Mouse (Mus musculus) kidney, adult 2 months (tissue): ENCODE results near the gene Acbd3. TPM values are rescaled to one million over a fixed set of nuclear protein-coding genes. Genes with fewer than 3 reads are reported as not detected.
A peak's percentile ranks its signal among the peaks of the same experiment; 100 is the strongest.

ENCODE experiments used
- DNase-seq: peaks from one replicate; pipeline ENCODE4 v3.0.0; 2021
- H3K27ac ChIP-seq: fragments of 200-500 bp; 2 replicates; pipeline ENCODE4 v1.5.1; 2012; ENCODE audit warnings: low read depth, low read length, control low read depth, inconsistent platforms; ENCODE audit not compliant: insufficient read depth
- H3K27me3 ChIP-seq: fragments of 200-500 bp; replicated peaks from 2 replicates; pipeline ENCODE4 v1.6.1; 2012; ENCODE audit warnings: mild to moderate bottlenecking, moderate library complexity, low read length, inconsistent platforms; ENCODE audit not compliant: control insufficient read depth, insufficient read depth
- H3K36me3 ChIP-seq: fragments of 200-500 bp; 2 replicates; pipeline ENCODE4 v1.6.1; 2012; ENCODE audit warnings: mild to moderate bottlenecking, moderate library complexity, low read length, inconsistent platforms; ENCODE audit not compliant: control insufficient read depth, insufficient read depth
- H3K4me1 ChIP-seq: fragments of 200-500 bp; 2 replicates; pipeline ENCODE4 v1.6.1; 2011; ENCODE audit warnings: low read length; ENCODE audit not compliant: control insufficient read depth, insufficient read depth
- H3K4me3 ChIP-seq: fragments of 200-500 bp; 2 replicates; pipeline ENCODE4 v1.5.1; 2011; ENCODE audit warnings: mild to moderate bottlenecking, low read depth, low read length, control low read depth; ENCODE audit not compliant: insufficient read depth
- CTCF ChIP-seq: fragments of 200-500 bp; conservative IDR thresholded peaks from 2 replicates; pipeline ENCODE4 v1.5.1; 2011; ENCODE audit warnings: low read depth, mild to moderate bottlenecking, control low read depth, low read length, moderate library complexity, mixed read lengths; ENCODE audit not compliant: insufficient read depth, insufficient read length
- POLR2A ChIP-seq: fragments of 200-500 bp; IDR thresholded peaks from one replicate; pipeline ENCODE4 v1.6.1; 2011; ENCODE audit warnings: low read depth, low read length, control low read depth
- WGBS: fragments of 180-500 bp; shearing (Covaris S2); methylation state at CpG from one replicate; pipeline ENCODE4 v1.1.7; 2018; 5-methylcytosine and 5-hydroxymethylcytosine counted together
- polyA plus RNA-seq: library from polyadenylated mRNA; depleted of rRNA; stranded (reverse); fragments of >200 nt; gene quantifications from 2 replicates; pipeline ENCODE4 v1.2.3, GENCODE M21; 2012

Gene Acbd3
- polyA plus RNA-seq, 1 experiment = 12.1 TPM

DNA sequence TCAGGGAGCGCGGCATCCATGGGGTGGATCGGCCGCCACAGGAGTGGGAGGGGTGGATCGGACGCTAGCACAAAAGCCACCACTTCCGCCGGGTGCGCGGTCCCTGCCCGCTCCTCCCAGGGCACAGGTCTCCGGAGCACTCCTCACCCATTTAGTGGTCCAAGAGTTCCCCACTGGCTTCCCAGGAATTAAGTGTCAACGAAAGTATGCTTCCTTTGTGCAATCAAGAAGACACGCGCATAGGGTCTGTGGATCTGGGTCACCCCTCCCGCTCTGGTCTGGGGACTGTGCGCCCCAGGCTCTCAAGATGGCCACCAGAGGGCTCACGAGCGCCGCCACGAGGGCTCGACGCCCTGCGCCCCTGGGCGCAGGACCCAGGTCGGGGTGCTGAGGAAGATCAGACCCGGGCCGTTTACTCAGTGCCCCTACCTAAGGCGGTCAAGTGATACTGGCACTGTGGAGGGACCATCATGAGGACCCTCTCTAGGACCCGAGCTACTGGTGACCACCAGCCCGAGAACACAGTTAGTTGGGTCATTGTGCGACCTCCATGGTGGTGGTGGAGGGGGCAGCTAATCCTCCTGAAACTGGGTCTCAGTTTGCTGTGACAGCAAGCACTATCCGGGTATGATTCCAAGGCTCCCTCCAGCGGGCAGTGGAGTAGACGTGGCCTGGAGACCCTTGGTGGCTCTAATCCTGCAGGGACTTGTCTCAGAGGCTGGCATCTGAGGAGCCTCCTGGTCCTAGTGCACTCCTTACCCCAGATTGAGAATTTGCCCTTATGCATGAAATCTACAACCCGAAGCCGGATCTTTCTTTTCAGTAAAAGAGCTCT, 42.7 kb downstream of the Acbd3 start:
- H3K27ac ChIP-seq = peak overlapping the region; percentile 88
- TF ChIP-seq CTCF (peak; percentile 58), POLR2A (no peak)
- no peaks in the 10 kb centered on the region for H3K36me3 ChIP-seq
- WGBS = 4% methylated on average over 37 of the region's 37 CpGs
- H3K4me3 ChIP-seq = peak overlapping the region; percentile 63
- no peaks in the 10 kb centered on the region for H3K27me3 ChIP-seq
- peaks cover 6% of the 10 kb centered on the region; the same call in 1 of the 2 replicates for H3K4me1 ChIP-seq
- DNase-seq = peak; percentile 83

DNA sequence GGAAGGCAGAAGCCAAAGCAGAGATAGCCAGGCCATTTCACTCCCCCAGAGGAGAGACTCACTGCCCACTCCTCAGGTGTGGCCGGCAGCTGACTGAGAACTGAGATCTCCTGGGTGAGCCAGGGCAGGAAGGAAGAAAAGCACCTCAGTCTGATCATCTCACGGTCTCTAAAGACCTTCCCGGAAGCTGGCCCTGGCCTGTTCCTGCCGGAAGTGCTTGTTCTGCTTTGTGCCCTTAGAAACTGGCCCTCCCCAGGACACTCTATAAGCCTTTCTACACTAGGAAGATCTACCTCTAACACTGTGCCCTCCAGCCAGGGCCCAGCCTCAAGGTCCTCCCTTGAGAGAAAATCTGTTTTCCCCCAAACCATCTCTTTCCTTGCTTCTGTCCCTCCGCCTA, 45.5 kb downstream of the Acbd3 start:
- DNase-seq = no peak
- 66% methylated on average over 5 of the region's 5 CpGs for WGBS
- Histone ChIP-seq H3K27me3 (no peaks in the 10 kb centered on the region), H3K27ac (no peak overlapping the region), H3K36me3 (no peaks in the 10 kb centered on the region), H3K4me1 (peaks cover 6% of the 10 kb centered on the region; the same call in 1 of the 2 replicates), H3K4me3 (no peak overlapping the region)
- no peak for TF ChIP-seq CTCF
- TF ChIP-seq POLR2A = no peak

DNA sequence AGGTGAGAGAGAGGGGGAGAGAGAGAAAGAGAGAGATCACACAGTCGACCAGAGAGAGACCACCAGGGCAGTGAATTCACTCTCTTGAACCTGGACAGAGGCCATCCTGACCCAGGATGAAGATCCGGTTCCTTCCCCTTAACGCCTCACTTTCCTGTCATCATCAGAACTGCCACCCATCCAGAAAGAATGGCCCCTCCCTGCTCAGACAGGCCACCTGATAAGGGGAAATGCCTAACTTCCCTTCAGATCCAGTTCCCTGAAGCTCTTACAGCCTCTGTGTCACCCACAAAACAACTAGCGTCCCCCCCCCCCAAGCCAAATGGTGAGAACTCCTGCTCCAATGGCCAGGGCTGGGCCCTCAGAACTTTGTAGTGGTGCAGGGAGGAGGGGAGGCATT, 45.9 kb downstream of the Acbd3 start:
- Histone ChIP-seq H3K36me3 (no peaks in the 10 kb centered on the region), H3K27ac (no peak overlapping the region), H3K27me3 (no peaks in the 10 kb centered on the region), H3K4me3 (no peak overlapping the region), H3K4me1 (peaks cover 6% of the 10 kb centered on the region; the same call in 1 of the 2 replicates)
- DNase-seq = no peak
- WGBS = 77% methylated on average over 4 of the region's 4 CpGs
- TF ChIP-seq CTCF (no peak), POLR2A (no peak)

DNA sequence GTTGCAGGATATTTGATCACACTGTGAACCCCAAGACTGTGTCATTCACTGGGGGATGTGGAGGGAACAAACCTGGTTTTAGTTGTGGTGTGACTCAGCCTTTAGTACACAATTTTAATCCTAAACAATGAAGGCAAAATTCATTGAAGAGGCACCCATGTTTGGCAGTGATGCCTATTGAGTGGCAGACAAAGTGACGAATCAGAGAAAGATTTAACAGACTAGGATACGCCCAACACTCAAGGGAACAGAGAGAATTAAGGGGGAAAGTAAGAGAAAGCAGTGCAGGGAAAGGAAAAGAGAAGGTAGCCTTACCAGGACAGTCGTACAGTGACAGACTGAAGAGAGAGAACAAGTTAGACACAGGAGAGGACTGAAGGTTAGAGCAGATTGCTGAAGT, 46.4 kb downstream of the Acbd3 start:
- DNase-seq = no peak
- H3K4me3 ChIP-seq = no peak overlapping the region
- no peak for TF ChIP-seq CTCF
- TF ChIP-seq POLR2A = no peak
- H3K4me1 ChIP-seq = peaks cover 5% of the 10 kb centered on the region; the same call in 1 of the 2 replicates
- no peaks in the 10 kb centered on the region for H3K36me3 ChIP-seq
- WGBS = 94% methylated on average over 3 of the region's 3 CpGs
- no peaks in the 10 kb centered on the region for H3K27me3 ChIP-seq
- no peak overlapping the region for H3K27ac ChIP-seq

DNA sequence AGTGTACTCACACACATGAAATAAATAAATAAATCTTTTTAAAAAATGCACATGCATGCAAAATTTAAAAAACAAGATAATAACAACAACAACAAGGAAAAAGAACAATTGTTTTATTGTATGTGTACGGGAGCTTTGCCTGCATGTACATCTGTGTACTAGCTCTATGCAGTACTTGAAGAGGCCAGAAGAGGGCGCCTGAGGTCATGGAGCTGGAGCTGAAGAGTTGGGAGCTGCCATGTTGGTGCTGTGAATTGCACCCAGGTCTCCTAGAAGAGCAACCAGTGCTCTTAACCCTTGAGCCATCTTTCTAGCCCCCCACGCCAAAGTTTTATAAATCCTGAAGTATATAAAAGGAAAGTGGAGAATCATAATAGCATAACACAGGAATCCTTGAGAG, 48.8 kb downstream of the Acbd3 start:
- 70% methylated on average over 3 of the region's 3 CpGs for WGBS
- Histone ChIP-seq H3K4me3 (no peak overlapping the region), H3K36me3 (no peaks in the 10 kb centered on the region), H3K27me3 (no peaks in the 10 kb centered on the region), H3K4me1 (peaks cover 3% of the 10 kb centered on the region; the same call in 1 of the 2 replicates), H3K27ac (no peak overlapping the region)
- TF ChIP-seq POLR2A = no peak
- peak; percentile 58 for TF ChIP-seq CTCF
- no peak for DNase-seq

DNA sequence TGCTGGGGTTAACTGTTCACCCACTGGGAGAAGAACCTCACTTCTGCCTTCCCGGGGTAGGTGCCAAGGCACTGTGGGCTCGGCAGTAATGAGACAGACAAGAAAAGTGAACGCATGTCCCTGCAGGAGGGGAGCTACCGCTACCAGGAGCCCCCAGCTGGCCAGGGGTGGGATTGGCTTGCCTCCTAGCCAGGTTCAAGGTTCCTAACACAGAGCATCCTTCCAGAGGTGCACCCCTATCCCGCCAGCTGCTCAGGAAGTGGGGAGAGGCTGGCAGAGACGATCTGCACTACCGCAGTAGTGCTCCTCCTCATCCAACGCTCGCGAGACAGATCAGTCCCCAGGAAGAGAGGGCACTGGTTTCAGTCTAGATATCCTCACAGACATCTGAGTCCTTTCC, 49.5 kb downstream of the Acbd3 start:
- Histone ChIP-seq H3K36me3 (no peaks in the 10 kb centered on the region), H3K27ac (no peak overlapping the region), H3K4me3 (no peak overlapping the region), H3K27me3 (no peaks in the 10 kb centered on the region), H3K4me1 (peaks cover 5% of the 10 kb centered on the region; the same call in 1 of the 2 replicates)
- TF ChIP-seq CTCF (no peak), POLR2A (no peak)
- no peak for DNase-seq
- WGBS = 84% methylated on average over 10 of the region's 10 CpGs

DNA sequence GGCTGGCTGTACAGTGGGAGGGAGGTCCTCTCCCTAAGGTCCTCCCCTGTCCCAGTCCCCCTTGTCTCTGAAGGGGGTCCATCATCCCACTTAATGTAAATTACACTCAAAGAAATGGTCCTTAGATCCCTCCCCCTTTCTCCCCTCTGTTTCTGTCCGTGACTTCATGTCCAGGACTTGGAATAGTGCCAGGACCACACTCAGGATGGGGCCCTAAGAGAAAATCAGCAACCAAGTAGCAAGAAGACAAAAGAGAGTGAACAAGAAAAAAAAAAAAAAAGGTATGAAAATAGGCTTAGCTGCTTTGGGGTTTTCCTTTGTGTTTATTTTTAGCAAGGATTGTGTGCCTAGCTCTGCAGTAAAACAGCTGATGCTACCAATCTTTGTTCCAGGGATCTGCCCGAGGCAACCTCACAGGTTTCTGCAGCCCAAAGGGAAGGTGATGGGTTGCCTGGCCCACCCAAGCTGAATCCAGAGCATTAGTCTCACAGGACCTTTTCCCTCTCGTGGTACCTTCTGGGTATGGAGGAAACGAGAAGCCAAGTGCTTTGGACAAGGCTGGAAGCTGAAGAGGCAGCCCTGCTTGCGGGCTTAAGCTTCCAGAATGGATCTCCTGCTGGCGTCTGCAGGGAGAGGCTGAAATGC, 50.1 kb downstream of the Acbd3 start:
- WGBS = 63% methylated on average over 6 of the region's 6 CpGs
- Histone ChIP-seq H3K27ac (no peak overlapping the region), H3K4me3 (no peak overlapping the region), H3K4me1 (peaks cover 7% of the 10 kb centered on the region), H3K36me3 (no peaks in the 10 kb centered on the region), H3K27me3 (no peaks in the 10 kb centered on the region)
- DNase-seq = no peak
- TF ChIP-seq POLR2A (no peak), CTCF (no peak)
